Mouse (Mus musculus): ENCODE measurements around the gene Upk3a.

Gene Upk3a

GRCm38 (mm10) chr15:85054098-85054497 lies 37.2 kb downstream of the Upk3a start:
- DNase-seq: no peak

DNA sequence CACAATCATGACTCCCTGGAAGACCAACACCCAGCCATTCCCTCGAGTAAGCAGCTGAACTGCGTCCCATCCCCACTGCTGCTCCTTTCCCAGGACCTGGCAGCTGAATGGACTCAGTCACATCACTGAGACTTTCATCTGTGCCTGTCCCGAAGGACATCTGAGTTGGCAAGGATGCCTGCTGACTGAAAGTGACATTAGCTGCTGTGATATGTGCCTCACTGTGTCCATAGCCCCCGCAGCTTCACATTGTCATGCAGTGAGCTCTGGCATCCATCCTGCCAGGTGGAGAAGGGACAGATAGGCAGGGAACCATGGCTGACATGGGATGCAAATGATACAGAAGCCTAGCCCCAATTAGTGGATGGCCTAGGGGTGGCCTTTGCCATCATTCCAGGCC lies 38.2 kb downstream of the Upk3a start:
- DNase-seq: no peak

DNA sequence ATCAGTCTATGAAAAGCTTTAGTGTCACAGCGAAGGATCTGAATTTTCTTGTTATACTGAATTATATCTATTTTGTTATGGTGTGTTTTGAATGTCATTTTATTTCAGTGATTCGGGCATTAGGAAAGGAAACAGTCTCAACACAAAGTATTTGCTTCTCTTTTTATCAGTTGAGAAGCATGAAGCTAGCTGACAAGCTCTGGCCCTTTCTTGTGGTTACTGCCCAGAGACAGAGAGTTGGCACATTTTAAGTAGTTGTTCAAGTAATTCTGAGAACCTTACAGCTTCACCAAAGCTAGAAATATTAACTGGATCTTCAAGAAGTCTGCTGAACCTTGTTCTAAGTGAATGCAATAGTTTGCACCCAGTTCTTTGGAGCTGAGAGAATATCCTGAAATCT lies 46.5 kb downstream of the Upk3a start:
- no peak for DNase-seq

- DNase-seq: peak; percentile 47
Observed at GRCm38 (mm10) chr15:85070561-85070960, 53.6 kb downstream of the Upk3a start.

Measured in lung, postnatal 14 days (tissue).